Mouse (Mus musculus): ENCODE data around the gene Dcst1.

GRCm38 (mm10) chr3:89395419-89395805 is 30.4 kb upstream of the Dcst1 start:
- TF ChIP-seq ZC3H11A (IDR thresholded peaks at IDR 0.05; ENCODE audit: borderline replicate concordance, low read depth, low read length) = no peak
- no peak for TF ChIP-seq MAFK (IDR thresholded peaks at IDR 0.05; ENCODE audit: insufficient read depth, low read depth, low read length)
- TF ChIP-seq HCFC1 (IDR thresholded peaks at IDR 0.05; ENCODE audit: borderline replicate concordance, insufficient read depth, low read length) = no peak
- no peak for TF ChIP-seq CHD2 (IDR thresholded peaks at IDR 0.05; ENCODE audit: low read depth, low read length)
- no peak for TF ChIP-seq ZNF384 (IDR thresholded peaks at IDR 0.05; ENCODE audit: low read depth, low read length)
